Mouse (Mus musculus): ENCODE results near the gene Rpgrip1l. TPM values are rescaled to one million over a fixed set of nuclear protein-coding genes. Genes with fewer than 3 reads are reported as not detected.

Gene Rpgrip1l
- 1.9 and 3.6 TPM in 2 replicates for total RNA-seq (2023)

DNA sequence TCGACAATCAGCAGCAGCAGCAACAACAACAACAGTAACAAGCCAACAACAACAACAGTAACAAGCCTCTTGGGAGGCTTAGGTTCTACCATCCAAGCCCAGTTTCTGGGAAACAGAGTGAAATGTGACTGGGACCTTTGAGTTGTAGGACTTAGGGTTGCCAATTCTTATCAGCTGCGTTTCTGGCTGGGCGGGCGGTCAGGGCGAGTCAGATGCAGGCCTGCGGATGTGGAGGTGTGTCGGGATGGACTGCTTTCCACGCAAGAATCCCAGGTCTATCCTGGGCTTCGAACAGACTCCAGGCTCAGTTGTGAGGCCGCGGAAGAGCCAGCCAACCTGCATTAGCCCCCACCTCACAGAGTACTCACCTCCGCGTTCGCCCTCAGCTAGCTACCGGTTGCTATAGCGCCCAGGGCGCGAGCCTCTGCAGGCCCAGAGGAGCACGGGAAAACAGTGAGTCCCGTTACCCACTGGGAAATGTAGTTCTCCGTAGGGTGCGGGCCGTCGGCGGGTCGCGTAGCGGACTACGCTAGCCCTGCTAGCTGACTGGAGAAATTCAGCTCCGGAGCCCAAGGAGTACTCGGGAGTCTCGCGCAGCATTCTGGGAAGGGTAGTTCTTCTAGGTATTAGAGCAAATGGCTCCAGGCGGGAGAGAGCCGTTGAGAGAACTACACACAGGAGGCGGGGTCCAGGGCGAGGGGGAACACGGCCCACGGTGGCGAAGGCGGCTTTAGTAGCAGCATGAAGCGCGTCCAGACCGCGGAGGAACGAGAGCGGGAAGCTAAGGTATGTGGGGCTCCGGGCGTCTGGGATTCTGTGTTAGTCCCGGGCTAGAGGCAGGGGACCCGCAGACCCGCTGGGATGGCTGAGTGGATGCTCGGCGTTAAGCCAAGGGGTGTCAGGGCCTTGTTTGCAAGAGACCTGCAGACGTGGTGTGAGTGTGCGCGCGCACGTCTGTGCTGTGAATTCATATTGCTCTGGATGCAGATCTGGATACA lies at the start of gene Rpgrip1l, which contains the start of gene Fto:
TSS of gene Rpgrip1l (minus strand) at position 428 of the 998 bp plus-strand sequence.
TSS of gene Fto (plus strand) at position 691 of the 998 bp plus-strand sequence.

DNA sequence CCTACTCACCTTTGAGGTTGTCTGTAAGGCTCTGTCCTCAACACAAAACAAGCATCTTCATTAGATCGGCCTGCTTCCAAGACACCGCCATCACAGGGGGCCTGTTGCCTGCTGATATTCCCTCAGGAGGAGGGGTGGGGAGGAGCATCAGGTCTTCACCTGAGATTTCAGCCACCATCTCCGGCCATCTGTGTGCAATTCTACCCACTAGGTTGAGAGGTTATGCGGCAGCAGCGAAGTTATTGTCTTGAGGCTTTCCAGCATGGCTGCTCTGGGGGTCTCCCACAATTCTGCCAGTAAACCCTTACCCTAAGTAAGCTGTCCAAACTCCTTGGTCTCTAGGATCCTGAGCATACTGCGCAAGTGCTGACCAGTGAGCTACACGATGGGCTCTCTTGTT lies 113.2 kb downstream of the Rpgrip1l start, which contains the start of gene Aktip:
TSS of gene Aktip (minus strand) at position 101 of the 400 bp plus-strand sequence.

Other genes starting within 250 kb of the Rpgrip1l start
- gene Rbl2, start 243.2 kb downstream of the Rpgrip1l start, total RNA-seq (2023) = 48.5 and 62.8 TPM in 2 replicates
- 17.2 and 17.3 TPM in 2 replicates for gene Aktip, start 113.3 kb downstream of the Rpgrip1l start, total RNA-seq (2023)
- gene Fto, start 263 bp upstream of the Rpgrip1l start, total RNA-seq (2023) = 19.3 and 27.8 TPM in 2 replicates

All from neutrophil, adult 65 days (primary cell).